Mouse (Mus musculus) midbrain, embryonic 11.5 days (tissue): ENCODE data around the gene Scd3. TPM values are rescaled to one million over a fixed set of nuclear protein-coding genes. Genes with fewer than 3 reads are reported as not detected.

Source experiments
- ATAC-seq: fragments of 200-750 bp; cut with Nextera tagmentation; 2 replicates; pipeline ENCODE4 v1.8.0; 2017; ENCODE audit warnings: moderate TSS enrichment, moderate library complexity; ENCODE audit not compliant: low FRiP score
- DNase-seq: peaks from one replicate; pipeline ENCODE4 v3.0.0; 2015; ENCODE audit warnings: low spot score; ENCODE audit errors: missing footprints
- H3K27ac ChIP-seq: fragments of 300-500 bp; sonication (generic); 2 replicates; pipeline ENCODE4 v1.5.1; 2014; ENCODE audit warnings: low read depth, low read length
- H3K27me3 ChIP-seq: fragments of 300-500 bp; sonication (generic); 2 replicates; pipeline ENCODE4 v1.6.1; 2014; ENCODE audit warnings: mild to moderate bottlenecking, low read length, moderate library complexity, mixed read lengths; ENCODE audit not compliant: control insufficient read depth, insufficient read depth
- H3K36me3 ChIP-seq: fragments of 300-500 bp; sonication (generic); 2 replicates; pipeline ENCODE4 v1.6.1; 2014; ENCODE audit warnings: mild to moderate bottlenecking, low read length, moderate library complexity, mixed read lengths; ENCODE audit not compliant: control insufficient read depth, insufficient read depth
- H3K4me1 ChIP-seq: fragments of 300-500 bp; sonication (generic); 2 replicates; pipeline ENCODE4 v1.6.1; 2014; ENCODE audit warnings: low read length; ENCODE audit not compliant: control insufficient read depth, insufficient read depth
- H3K4me2 ChIP-seq: fragments of 300-500 bp; sonication (generic); 2 replicates; pipeline ENCODE4 v1.6.1; 2014; ENCODE audit warnings: mild to moderate bottlenecking, moderate library complexity
- H3K4me3 ChIP-seq: fragments of 300-500 bp; sonication (generic); 2 replicates; pipeline ENCODE4 v1.5.1; 2014; ENCODE audit warnings: low read depth, low read length
- H3K9ac ChIP-seq: fragments of 300-500 bp; sonication (generic); 2 replicates; pipeline ENCODE4 v1.6.1; 2014; ENCODE audit warnings: low read length
- H3K9me3 ChIP-seq: fragments of 300-500 bp; sonication (generic); 2 replicates; pipeline ENCODE4 v1.6.1; 2016; ENCODE audit warnings: low read length; ENCODE audit not compliant: control insufficient read depth
- WGBS: fragments of 180-500 bp; shearing (Covaris S2); extraction: QIAGEN DNeasy Blood & Tissue Kit; methylation state at CpG from one replicate; pipeline ENCODE4 v1.1.7; 2014; 5-methylcytosine and 5-hydroxymethylcytosine counted together
- polyA plus RNA-seq: library from polyadenylated mRNA; unstranded; fragments of >200 nt; fragmentation: Nextera tagmentation; extraction: Ambion mirVana; gene quantifications from 2 replicates; pipeline ENCODE4 v1.2.1, GENCODE M21; 2014

Scd3 gene
- polyA plus RNA-seq, 1 experiment from 2014 or later, result 0.22 TPM

- Histone ChIP-seq H3K27ac (no peak overlapping the region), H3K9ac (no peak overlapping the region), H3K4me2 (no peak overlapping the region), H3K36me3 (no peaks in the 10 kb centered on the region), H3K27me3 (no peaks in the 10 kb centered on the region), H3K4me1 (no peaks in the 10 kb centered on the region), H3K4me3 (no peak overlapping the region), H3K9me3 (no peaks in the 10 kb centered on the region)
- 78% methylated on average over 5 of the region's 5 CpGs for WGBS
- ATAC-seq (no peak), DNase-seq (peak; percentile 68)
Measured at GRCm38 (mm10) chr19:44260487-44260886, 57.4 kb downstream of the Scd3 start.

- no peak overlapping the region for H3K27ac ChIP-seq
- no peaks in the 10 kb centered on the region for H3K36me3 ChIP-seq
- ATAC-seq, result no peak
- H3K4me1 ChIP-seq, result peaks cover 8% of the 10 kb centered on the region
- no peak overlapping the region for H3K9ac ChIP-seq
- no peaks in the 10 kb centered on the region for H3K9me3 ChIP-seq
- H3K4me2 ChIP-seq, result no peak overlapping the region
- H3K4me3 ChIP-seq, result no peak overlapping the region
- WGBS, result 61% methylated on average over 7 of the region's 7 CpGs
- no peak for DNase-seq
- H3K27me3 ChIP-seq, result no peaks in the 10 kb centered on the region
Measured at GRCm38 (mm10) chr19:44261774-44262173, 58.7 kb downstream of the Scd3 start.

GRCm38 (mm10) chr19:44263581-44263980 lies 60.5 kb downstream of the Scd3 start:
- DNase-seq (no peak), ATAC-seq (no peak)
- no peak overlapping the region for H3K4me2 ChIP-seq
- peaks cover 11% of the 10 kb centered on the region for H3K4me1 ChIP-seq
- H3K9me3 ChIP-seq, result no peaks in the 10 kb centered on the region
- no peak overlapping the region for H3K4me3 ChIP-seq
- H3K27ac ChIP-seq, result no peak overlapping the region
- H3K27me3 ChIP-seq, result no peaks in the 10 kb centered on the region
- no peak overlapping the region for H3K9ac ChIP-seq
- H3K36me3 ChIP-seq, result no peaks in the 10 kb centered on the region
- WGBS, result 91% methylated on average over 3 of the region's 3 CpGs

DNA sequence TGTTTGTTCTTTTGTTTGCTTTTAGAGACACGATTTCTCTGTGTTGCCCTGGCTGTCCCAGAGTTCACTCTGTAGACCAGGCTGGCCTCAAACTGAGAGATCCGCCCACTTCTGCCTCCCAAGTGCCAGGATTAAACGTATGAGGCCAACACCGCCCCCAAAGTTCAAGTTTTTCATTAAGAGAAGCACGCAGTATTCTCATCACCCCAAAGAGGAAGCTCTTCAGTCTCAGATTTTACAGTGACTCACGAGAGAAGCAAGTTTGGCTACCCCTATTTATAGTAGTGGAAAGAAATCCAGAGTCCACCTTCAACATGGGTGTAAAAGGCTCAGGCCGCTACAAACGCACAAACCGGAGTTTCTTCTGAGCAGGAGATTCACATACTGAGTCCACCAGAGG lies 61.2 kb downstream of the Scd3 start:
- Histone ChIP-seq H3K4me3 (no peak overlapping the region), H3K36me3 (no peaks in the 10 kb centered on the region), H3K9me3 (no peaks in the 10 kb centered on the region), H3K27me3 (no peaks in the 10 kb centered on the region), H3K4me2 (no peak overlapping the region), H3K9ac (no peak overlapping the region), H3K27ac (no peak overlapping the region), H3K4me1 (peaks cover 11% of the 10 kb centered on the region)
- ATAC-seq, result no peak
- DNase-seq, result no peak
- 78% methylated on average over 9 of the region's 9 CpGs for WGBS

DNA sequence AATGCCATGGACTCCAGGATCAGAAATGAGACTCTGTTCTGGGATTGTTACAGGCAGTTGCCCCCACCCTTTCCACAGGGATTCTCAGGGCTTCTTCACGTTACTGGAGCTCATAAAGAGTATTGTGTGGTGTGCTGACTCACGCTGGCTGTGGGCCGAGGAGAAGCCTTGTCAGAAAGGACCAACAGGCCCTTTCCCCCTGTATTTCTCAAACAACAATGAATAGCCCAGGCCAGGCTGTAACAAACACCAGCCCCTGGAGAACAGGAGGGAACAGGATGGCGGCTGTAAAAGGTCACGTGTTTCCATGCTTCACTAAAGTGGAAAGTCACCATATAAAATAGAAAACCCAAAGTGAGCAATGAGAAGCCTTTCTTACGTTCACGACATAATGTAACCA lies 62.2 kb downstream of the Scd3 start:
- ATAC-seq, result no peak
- Histone ChIP-seq H3K27me3 (no peaks in the 10 kb centered on the region), H3K9ac (no peak overlapping the region), H3K4me2 (no peak overlapping the region), H3K4me1 (peaks cover 11% of the 10 kb centered on the region), H3K27ac (no peak overlapping the region), H3K9me3 (no peaks in the 10 kb centered on the region), H3K4me3 (no peak overlapping the region), H3K36me3 (no peaks in the 10 kb centered on the region)
- DNase-seq, result peak; percentile 76
- WGBS, result 57% methylated on average over 7 of the region's 7 CpGs

- Histone ChIP-seq H3K4me2 (peak overlapping the region; percentile 79; the same call in 1 of the 2 replicates), H3K4me3 (no peak overlapping the region), H3K4me1 (peaks cover 11% of the 10 kb centered on the region), H3K36me3 (no peaks in the 10 kb centered on the region), H3K27me3 (no peaks in the 10 kb centered on the region), H3K9me3 (no peaks in the 10 kb centered on the region), H3K9ac (no peak overlapping the region), H3K27ac (peak overlapping the region; percentile 4; the same call in 1 of the 2 replicates)
- DNase-seq (no peak), ATAC-seq (no peak)
- 16% methylated on average over 5 of the region's 5 CpGs for WGBS
Measured at GRCm38 (mm10) chr19:44265911-44266337, 62.9 kb downstream of the Scd3 start.

GRCm38 (mm10) chr19:44266458-44266823 lies 63.4 kb downstream of the Scd3 start:
- ATAC-seq (peak; percentile 16; the same call in 1 of the 2 replicates), DNase-seq (no peak)
- H3K4me2 ChIP-seq, result peak overlapping the region; percentile 79
- H3K36me3 ChIP-seq, result no peaks in the 10 kb centered on the region
- H3K9ac ChIP-seq, result peak overlapping the region; percentile 85
- no peaks in the 10 kb centered on the region for H3K27me3 ChIP-seq
- H3K4me1 ChIP-seq, result peaks cover 11% of the 10 kb centered on the region
- 8% methylated on average over 6 of the region's 6 CpGs for WGBS
- H3K27ac ChIP-seq, result peak overlapping the region; percentile 88
- peak overlapping the region; percentile 46 for H3K4me3 ChIP-seq
- no peaks in the 10 kb centered on the region for H3K9me3 ChIP-seq

DNA sequence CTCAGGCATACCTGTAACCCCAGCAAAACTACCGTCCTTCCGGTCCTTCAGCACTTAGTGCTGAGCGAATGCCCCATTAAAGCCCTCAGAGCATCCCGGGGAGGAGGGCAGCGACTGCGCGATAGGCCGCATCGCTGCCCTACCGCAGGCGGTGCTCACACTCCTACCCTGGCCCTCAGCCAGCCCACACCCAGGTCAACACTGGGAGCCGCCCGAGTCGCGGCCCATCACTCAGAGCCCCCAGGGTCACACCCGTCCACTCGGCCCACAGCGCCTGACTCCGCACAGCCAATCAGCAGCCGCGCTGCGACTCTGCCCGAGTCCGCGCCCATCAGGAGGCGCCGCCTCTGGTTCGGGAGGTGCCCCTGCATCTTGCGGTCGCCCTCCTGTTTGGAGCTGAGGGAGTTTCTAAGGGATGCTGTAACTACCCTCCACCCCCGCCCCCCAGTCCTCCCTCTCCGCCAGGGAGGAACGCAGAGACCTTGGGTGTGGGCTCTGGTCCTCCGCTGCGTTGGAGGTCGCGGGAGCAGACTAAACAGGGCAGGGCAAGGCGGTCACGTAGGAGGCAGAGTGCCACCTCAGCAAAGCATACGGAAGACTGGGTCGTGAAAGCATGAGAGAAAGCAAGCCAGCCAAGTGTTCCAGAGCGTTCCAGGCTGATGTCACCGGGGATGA lies 63.9 kb downstream of the Scd3 start:
- H3K9ac ChIP-seq, result peak overlapping the region; percentile 85
- under 1% methylated on average over 43 of the region's 43 CpGs for WGBS
- ATAC-seq, result peak; percentile 99
- DNase-seq, result peak; percentile 98
- H3K4me1 ChIP-seq, result peaks cover 11% of the 10 kb centered on the region
- no peaks in the 10 kb centered on the region for H3K9me3 ChIP-seq
- H3K27ac ChIP-seq, result peak overlapping the region; percentile 88
- H3K27me3 ChIP-seq, result no peaks in the 10 kb centered on the region
- H3K36me3 ChIP-seq, result no peaks in the 10 kb centered on the region
- peak overlapping the region; percentile 79 for H3K4me2 ChIP-seq
- H3K4me3 ChIP-seq, result peak overlapping the region; percentile 46

GRCm38 (mm10) chr19:44267499-44268002 lies 64.5 kb downstream of the Scd3 start:
- DNase-seq (peak; percentile 96), ATAC-seq (no peak)
- H3K27ac ChIP-seq, result peak overlapping the region; percentile 88
- peak overlapping the region; percentile 79 for H3K4me2 ChIP-seq
- H3K4me1 ChIP-seq, result peaks cover 11% of the 10 kb centered on the region
- H3K9me3 ChIP-seq, result no peaks in the 10 kb centered on the region
- peak overlapping the region; percentile 85 for H3K9ac ChIP-seq
- 13% methylated on average over 16 of the region's 18 CpGs for WGBS
- H3K27me3 ChIP-seq, result no peaks in the 10 kb centered on the region
- no peaks in the 10 kb centered on the region for H3K36me3 ChIP-seq
- H3K4me3 ChIP-seq, result peak overlapping the region; percentile 46
